Mouse (Mus musculus) c-Kit-positive CD71-negative TER-119-negative erythroid progenitor cells, embryonic 14.5 days (primary cell): Measurements from ENCODE around the gene Dirc2.

ENCODE experiments used
- DNase-seq: peaks from one replicate; pipeline ENCODE4 v3.0.0-alpha.2; 2013; ENCODE audit warnings: low read depth

Gene Dirc2

GRCm38 (mm10) chr16:35681327-35682108 lies 87.6 kb downstream of the Dirc2 start:
- no peak for DNase-seq

- peak; percentile 14 for DNase-seq
These were observed 90.7 kb downstream of the Dirc2 start for GRCm38 (mm10) chr16:35678476-35678875.

GRCm38 (mm10) chr16:35677511-35678113 lies 91.5 kb downstream of the Dirc2 start:
- peak; percentile 18 for DNase-seq

GRCm38 (mm10) chr16:35664847-35665246 lies 104.3 kb downstream of the Dirc2 start:
- no peak for DNase-seq

- DNase-seq: no peak
These were observed 105.2 kb downstream of the Dirc2 start for GRCm38 (mm10) chr16:35663831-35664414.

- DNase-seq: no peak
These were observed 108.9 kb downstream of the Dirc2 start for GRCm38 (mm10) chr16:35660222-35660621.

GRCm38 (mm10) chr16:35653951-35654350 lies 115.2 kb downstream of the Dirc2 start:
- DNase-seq: no peak

- DNase-seq: no peak
These were observed 116.5 kb downstream of the Dirc2 start for GRCm38 (mm10) chr16:35652706-35653105.

- no peak for DNase-seq
These were observed 117.0 kb downstream of the Dirc2 start for GRCm38 (mm10) chr16:35652206-35652605.

GRCm38 (mm10) chr16:35648862-35649261 lies 120.3 kb downstream of the Dirc2 start:
- DNase-seq: no peak
